Mouse (Mus musculus): Measurements from ENCODE around the gene Gm10974. TPM values are rescaled to one million over a fixed set of nuclear protein-coding genes. Genes with fewer than 3 reads are reported as not detected.

The Gm10974 gene
- polyA plus RNA-seq (2017; shearing (Covaris generic)) = not detected

GRCm38 (mm10) chr7:66365904-66366303, at the start of gene Gm10974:
Gene Gm10974, plus strand, starts transcription at chr7:66365905.
- ATAC-seq = no peak

GRCm38 (mm10) chr7:66318147-66318546, 47.6 kb upstream of the Gm10974 start:
- ATAC-seq = no peak

- ATAC-seq = no peak
Measured at GRCm38 (mm10) chr7:66320996-66321395, 44.7 kb upstream of the Gm10974 start.

GRCm38 (mm10) chr7:66323252-66324015, 42.3 kb upstream of the Gm10974 start:
- ATAC-seq = no peak

- ATAC-seq = no peak
Measured at GRCm38 (mm10) chr7:66325419-66326053, 40.2 kb upstream of the Gm10974 start.

- ATAC-seq = no peak
Measured at GRCm38 (mm10) chr7:66327516-66327915, 38.2 kb upstream of the Gm10974 start.

- no peak for ATAC-seq
Measured at GRCm38 (mm10) chr7:66330610-66331009, 35.1 kb upstream of the Gm10974 start.

- no peak for ATAC-seq
Measured at GRCm38 (mm10) chr7:66332340-66332739, 33.4 kb upstream of the Gm10974 start.

GRCm38 (mm10) chr7:66333906-66334500, 31.7 kb upstream of the Gm10974 start:
- ATAC-seq = no peak

GRCm38 (mm10) chr7:66336955-66337354, 28.8 kb upstream of the Gm10974 start:
- ATAC-seq = no peak

- no peak for ATAC-seq
Measured at GRCm38 (mm10) chr7:66339625-66340024, 26.1 kb upstream of the Gm10974 start.

GRCm38 (mm10) chr7:66340044-66340443, 25.7 kb upstream of the Gm10974 start:
- no peak for ATAC-seq

- no peak for ATAC-seq
Measured at GRCm38 (mm10) chr7:66342323-66342722, 23.4 kb upstream of the Gm10974 start.

GRCm38 (mm10) chr7:66342831-66343230, 22.9 kb upstream of the Gm10974 start:
- no peak for ATAC-seq

- no peak for ATAC-seq
Measured at GRCm38 (mm10) chr7:66343307-66343706, 22.4 kb upstream of the Gm10974 start.

GRCm38 (mm10) chr7:66346959-66347663, 18.6 kb upstream of the Gm10974 start:
- ATAC-seq = no peak

GRCm38 (mm10) chr7:66348588-66348987, 17.1 kb upstream of the Gm10974 start:
- no peak for ATAC-seq

- ATAC-seq = no peak
Measured at GRCm38 (mm10) chr7:66349670-66350069, 16.0 kb upstream of the Gm10974 start.

- no peak for ATAC-seq
Measured at GRCm38 (mm10) chr7:66351074-66351473, 14.6 kb upstream of the Gm10974 start.

GRCm38 (mm10) chr7:66354911-66355310, 10.8 kb upstream of the Gm10974 start:
- ATAC-seq = no peak

GRCm38 (mm10) chr7:66355791-66356522, 9.7 kb upstream of the Gm10974 start:
- no peak for ATAC-seq

- ATAC-seq = no peak
Measured at GRCm38 (mm10) chr7:66358461-66358860, 7.2 kb upstream of the Gm10974 start.

All from activated CD4-positive, CD25-positive, alpha-beta regulatory T cell, adult 4 months (primary cell).